Mouse (Mus musculus) C2C12 (cell line): ENCODE measurements around the gene Dcbld2.

Source experiments
- CTCF ChIP-seq: IDR thresholded peaks from one replicate; pipeline ENCODE4 v1.5.1; 2011; ENCODE audit not compliant: control insufficient read depth, insufficient read depth, insufficient read length
- MAX ChIP-seq: IDR thresholded peaks from one replicate; pipeline ENCODE4 v1.6.1; 2011; ENCODE audit warnings: mild to moderate bottlenecking, control low read depth
- USF1 ChIP-seq: IDR thresholded peaks from one replicate; pipeline ENCODE4 v1.6.1; 2011; ENCODE audit warnings: low read depth, mild to moderate bottlenecking, control low read depth, moderate library complexity

DNA sequence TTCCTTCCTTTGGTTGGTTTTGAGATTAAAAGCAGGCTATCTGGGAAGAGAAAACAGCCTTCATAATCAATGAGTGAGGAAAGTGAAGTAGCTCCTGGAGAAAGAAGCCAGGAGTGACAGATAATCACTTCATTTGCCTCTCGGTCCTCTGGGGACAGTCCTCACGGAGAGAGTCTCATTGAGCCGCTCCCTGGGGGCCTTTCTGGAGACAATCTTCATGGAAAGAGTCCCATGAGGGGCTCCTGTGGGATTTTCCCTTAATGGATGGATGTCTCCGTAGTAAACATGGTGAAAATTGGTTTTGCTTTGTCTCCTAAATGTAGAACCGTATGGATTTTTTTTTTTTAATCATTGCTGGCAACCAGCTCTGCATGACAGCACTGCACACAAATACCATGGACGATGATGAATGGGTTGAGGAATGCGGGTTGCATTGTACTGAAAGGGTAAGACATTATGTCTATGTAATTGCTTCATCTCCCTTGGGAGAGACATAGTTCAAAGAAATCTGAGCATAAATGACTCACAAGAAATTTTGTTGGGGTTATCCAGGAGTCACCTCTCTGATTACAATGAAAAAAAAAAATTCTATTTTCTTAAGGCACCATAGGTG lies 19.0 kb upstream of the Dcbld2 start:
- TF ChIP-seq CTCF, result no peak
- no peak for TF ChIP-seq MAX
- no peak for TF ChIP-seq USF1
